Mouse (Mus musculus) lung, adult 10 weeks (tissue): ENCODE results near the gene Tubgcp2. TPM values are rescaled to one million over a fixed set of nuclear protein-coding genes. Genes with fewer than 3 reads are reported as not detected.

Source experiments
- polyA plus RNA-seq: library from polyadenylated mRNA; stranded (reverse); fragments of 350-450 nt; fragmentation: Illumina TruSeq; extraction: RNeasy Lipid Tissue Mini Kit (QIAGEN cat#74804); gene quantifications from one replicate; pipeline ENCODE4 v1.2.3, GENCODE M21; 2014; ENCODE audit warnings: low read depth, low replicate concordance; ENCODE audit not compliant: insufficient read depth

Tubgcp2 gene
- 8.3 TPM for polyA plus RNA-seq

DNA sequence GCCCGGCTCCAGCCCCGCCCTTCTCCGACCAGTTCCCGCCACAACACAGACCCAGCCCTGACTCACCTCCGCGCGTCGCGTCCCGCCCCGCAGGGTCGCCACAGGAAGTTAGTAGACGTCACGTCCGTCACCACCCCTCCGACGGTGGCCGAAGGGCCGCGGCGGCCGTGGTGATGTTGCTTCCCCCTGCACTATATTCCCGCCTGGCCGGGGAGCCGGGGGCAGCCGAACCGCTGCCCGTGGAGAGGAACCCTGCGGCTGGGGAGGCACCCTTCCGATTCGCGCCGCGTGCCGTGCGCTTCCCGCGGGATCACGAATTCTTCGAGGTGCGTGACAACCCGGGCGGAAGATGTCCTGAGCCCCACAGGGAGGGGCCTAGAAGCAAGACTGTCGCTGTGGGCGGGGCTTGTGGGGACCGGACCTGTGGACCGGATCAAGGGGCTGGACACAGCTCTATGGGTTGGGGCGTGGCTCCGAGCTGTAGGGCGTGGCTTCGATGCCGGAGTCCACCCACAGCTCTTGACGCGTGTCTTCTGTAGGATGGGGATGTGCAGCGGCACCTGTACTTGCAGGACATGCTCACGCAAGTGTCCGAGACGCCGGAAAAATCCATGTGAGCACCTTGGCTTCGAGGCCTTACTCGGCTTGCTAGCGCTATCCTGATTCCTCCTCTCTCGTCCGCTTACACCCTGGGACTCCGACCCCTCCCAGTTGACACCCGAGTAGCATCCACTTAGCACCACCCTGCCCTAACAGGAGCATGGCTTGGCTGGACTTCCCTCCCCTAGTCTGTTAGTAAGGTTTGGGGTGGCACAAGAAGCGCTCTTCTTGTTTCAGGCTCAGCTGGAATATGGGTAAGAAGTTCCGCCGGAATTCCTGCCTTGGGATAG lies at the start of gene Tubgcp2, which contains the start of gene Zfp511:
Tubgcp2 (minus strand) TSS at position 389 of the 890 bp plus-strand sequence.
Zfp511 (plus strand) TSS at position 111 of the 890 bp plus-strand sequence.

DNA sequence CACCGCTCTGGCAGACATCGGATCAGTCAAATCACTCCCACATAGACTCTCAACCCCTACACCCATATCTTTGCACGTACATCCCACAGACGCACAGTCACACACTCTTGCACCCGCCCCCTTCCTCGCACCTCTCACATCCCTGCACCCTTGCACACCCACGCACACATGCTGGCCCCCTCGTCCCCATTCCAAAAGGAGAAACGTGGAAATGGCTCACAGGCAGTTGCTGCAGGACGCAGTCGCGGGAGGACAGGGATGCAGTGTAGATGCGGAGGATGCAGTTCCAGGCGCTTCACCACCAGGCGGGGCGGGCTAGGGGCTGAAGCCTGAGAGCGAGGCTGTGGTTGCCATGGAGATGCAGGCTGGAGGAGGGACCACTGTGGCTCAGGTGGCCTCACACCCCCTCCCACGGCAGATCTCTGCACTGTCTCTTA lies 45.8 kb upstream of the Tubgcp2 start, which contains the start of gene Caly:
Caly (minus strand) TSS at position 307 of the 437 bp plus-strand sequence.

GRCm38 (mm10) chr7:140048361-140049114 lies 12.1 kb upstream of the Tubgcp2 start, which contains the start of gene Msx3:
TSS of gene Msx3 (minus strand) at chr7:140049089.

DNA sequence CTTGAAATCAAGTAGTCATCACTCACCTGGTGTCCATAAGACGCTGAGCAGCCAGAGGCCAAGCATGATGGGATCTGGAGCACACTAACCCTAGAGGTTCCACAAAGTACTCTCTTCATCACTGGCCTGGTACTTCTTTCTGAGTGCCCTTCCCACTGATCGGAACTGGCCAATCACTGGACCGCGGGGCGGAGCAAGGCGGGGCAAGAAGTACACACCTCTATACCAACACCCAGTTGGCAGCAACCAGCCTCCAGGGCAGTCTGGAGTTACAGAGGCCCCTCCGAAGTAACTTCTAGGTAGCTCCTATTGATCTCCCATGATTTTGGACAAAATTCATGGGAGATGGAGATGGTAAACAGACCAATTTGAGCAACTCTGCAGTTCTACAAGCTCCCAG lies 44.1 kb downstream of the Tubgcp2 start, which contains the start of gene Adam8:
Adam8 (minus strand) TSS at position 157 of the 400 bp plus-strand sequence.

GRCm38 (mm10) chr7:139978278-139978892 lies 58.1 kb downstream of the Tubgcp2 start, which contains the start of gene 6430531B16Rik:
TSS of gene 6430531B16Rik (minus strand) at chr7:139978755.

Other genes starting within 250 kb of the Tubgcp2 start
- not detected for gene Adgra1, start 202.5 kb downstream of the Tubgcp2 start, polyA plus RNA-seq
- 2.2 TPM for gene Kndc1, start 142.0 kb downstream of the Tubgcp2 start, polyA plus RNA-seq
- not detected for gene Utf1, start 92.9 kb downstream of the Tubgcp2 start, polyA plus RNA-seq
- 4.6 TPM for gene 6430531B16Rik, start 57.9 kb downstream of the Tubgcp2 start, polyA plus RNA-seq
- 6.5 TPM for gene Adam8, start 44.1 kb downstream of the Tubgcp2 start, polyA plus RNA-seq
- gene Zfp511, start 278 bp downstream of the Tubgcp2 start, polyA plus RNA-seq: 13.9 TPM
- gene Msx3, start 12.4 kb upstream of the Tubgcp2 start, polyA plus RNA-seq: not detected
- not detected for gene Caly, start 45.9 kb upstream of the Tubgcp2 start, polyA plus RNA-seq
- gene Prap1, start 56.7 kb upstream of the Tubgcp2 start, polyA plus RNA-seq: not detected
- gene Fuom, start 65.8 kb upstream of the Tubgcp2 start, polyA plus RNA-seq: 29.5 TPM
- gene Paox, start 79.1 kb upstream of the Tubgcp2 start, polyA plus RNA-seq: 8.8 TPM
- gene Echs1, start 79.8 kb upstream of the Tubgcp2 start, polyA plus RNA-seq: 97.0 TPM
- gene Mtg1, start 100.9 kb upstream of the Tubgcp2 start, polyA plus RNA-seq: 12.7 TPM
- not detected for gene Sprn, start 118.2 kb upstream of the Tubgcp2 start, polyA plus RNA-seq
- gene Olfr522, start 128.1 kb upstream of the Tubgcp2 start, polyA plus RNA-seq: not detected
- not detected for gene Olfr523, start 136.5 kb upstream of the Tubgcp2 start, polyA plus RNA-seq
- not detected for gene Olfr524, start 169.3 kb upstream of the Tubgcp2 start, polyA plus RNA-seq
- 0.48 TPM for gene Cd163l1, start 181.6 kb upstream of the Tubgcp2 start, polyA plus RNA-seq
- 0.30 TPM for gene 5830411N06Rik, start 210.6 kb upstream of the Tubgcp2 start, polyA plus RNA-seq